Mouse (Mus musculus) c-Kit-positive CD71-positive TER-119-negative erythroid progenitor cells, embryonic 14.5 days (primary cell): ENCODE results near the gene Mymk.
A peak's percentile ranks its signal among the peaks of the same experiment; 100 is the strongest.

Experiments
- DNase-seq: peaks from one replicate; pipeline ENCODE4 v3.0.0-alpha.2; 2013; ENCODE audit warnings: low read depth

Mymk gene

GRCm38 (mm10) chr2:27036003-27036402 lies 36.0 kb downstream of the Mymk start:
- no peak for DNase-seq

- DNase-seq = no peak
Measured at GRCm38 (mm10) chr2:27032361-27032760, 39.6 kb downstream of the Mymk start.

GRCm38 (mm10) chr2:27028437-27029015 lies 43.5 kb downstream of the Mymk start:
- DNase-seq = no peak

- peak; percentile 78 for DNase-seq
Measured at GRCm38 (mm10) chr2:27027618-27028436, 44.2 kb downstream of the Mymk start, which contains the start of gene Slc2a6. TSS of gene Slc2a6 (minus strand) at chr2:27027998.

- DNase-seq = no peak
Measured at GRCm38 (mm10) chr2:27026857-27027617, 44.9 kb downstream of the Mymk start.

GRCm38 (mm10) chr2:27026332-27026731 lies 45.6 kb downstream of the Mymk start:
- no peak for DNase-seq

- no peak for DNase-seq
Measured at GRCm38 (mm10) chr2:27025545-27025944, 46.4 kb downstream of the Mymk start.

- DNase-seq = no peak
Measured at GRCm38 (mm10) chr2:27024136-27024535, 47.8 kb downstream of the Mymk start.

GRCm38 (mm10) chr2:27022612-27023011 lies 49.4 kb downstream of the Mymk start:
- no peak for DNase-seq

- no peak for DNase-seq
Measured at GRCm38 (mm10) chr2:27021103-27021502, 50.9 kb downstream of the Mymk start.

- DNase-seq = no peak
Measured at GRCm38 (mm10) chr2:27019530-27019929, 52.4 kb downstream of the Mymk start.

- DNase-seq = peak; percentile 48
Measured at GRCm38 (mm10) chr2:27017802-27018201, 54.2 kb downstream of the Mymk start.
